Mouse (Mus musculus): ENCODE results near the gene Ipo5. TPM values are rescaled to one million over a fixed set of nuclear protein-coding genes. Genes with fewer than 3 reads are reported as not detected.
A peak's percentile ranks its signal among the peaks of the same experiment; 100 is the strongest.

The Ipo5 gene
- 10 to 100 TPM; 67.4 to 77.9 TPM for total RNA-seq (2021)
- long read RNA-seq, experiment 1, full-length matches to known transcripts, result 13 of 30 reads
- long read RNA-seq, experiment 1, partial matches to known transcripts, result 15 of 30 reads
- long read RNA-seq, experiment 1, other reads (novel, unspliced or antisense), result 2 of 30 reads
- long read RNA-seq, experiment 2, full-length matches to known transcripts, result 12 of 20 reads
- long read RNA-seq, experiment 2, partial matches to known transcripts, result 5 of 20 reads
- long read RNA-seq, experiment 2, other reads (novel, unspliced or antisense), result 3 of 20 reads

GRCm38 (mm10) chr14:120910733-120911324 lies at the start of gene Ipo5:
Gene Ipo5, plus strand, starts transcription at chr14:120911224.
- DNase-seq, result peak; percentile 98

GRCm38 (mm10) chr14:120863205-120863604 lies 47.8 kb upstream of the Ipo5 start:
- no peak for DNase-seq

- DNase-seq, result no peak
These were observed 46.1 kb upstream of the Ipo5 start for GRCm38 (mm10) chr14:120864896-120865295.

GRCm38 (mm10) chr14:120866573-120866972 lies 44.5 kb upstream of the Ipo5 start:
- DNase-seq, result no peak

- no peak for DNase-seq
These were observed 43.9 kb upstream of the Ipo5 start for GRCm38 (mm10) chr14:120867121-120867520.

GRCm38 (mm10) chr14:120868494-120868893 lies 42.5 kb upstream of the Ipo5 start:
- DNase-seq, result peak; percentile 66

GRCm38 (mm10) chr14:120870736-120871135 lies 40.3 kb upstream of the Ipo5 start:
- no peak for DNase-seq

- no peak for DNase-seq
These were observed 36.6 kb upstream of the Ipo5 start for GRCm38 (mm10) chr14:120874397-120874796.

GRCm38 (mm10) chr14:120875144-120875543 lies 35.9 kb upstream of the Ipo5 start:
- DNase-seq, result peak; percentile 43

GRCm38 (mm10) chr14:120875811-120876388 lies 35.1 kb upstream of the Ipo5 start:
- no peak for DNase-seq

GRCm38 (mm10) chr14:120877147-120877546 lies 33.9 kb upstream of the Ipo5 start:
- no peak for DNase-seq

GRCm38 (mm10) chr14:120879026-120879425 lies 32.0 kb upstream of the Ipo5 start:
- DNase-seq, result no peak

GRCm38 (mm10) chr14:120880601-120881000 lies 30.4 kb upstream of the Ipo5 start:
- no peak for DNase-seq

GRCm38 (mm10) chr14:120881054-120881453 lies 30.0 kb upstream of the Ipo5 start:
- no peak for DNase-seq

GRCm38 (mm10) chr14:120888681-120889080 lies 22.3 kb upstream of the Ipo5 start:
- no peak for DNase-seq

GRCm38 (mm10) chr14:120892369-120892768 lies 18.7 kb upstream of the Ipo5 start:
- no peak for DNase-seq

- DNase-seq, result no peak
These were observed 14.4 kb upstream of the Ipo5 start for GRCm38 (mm10) chr14:120896613-120897012.

GRCm38 (mm10) chr14:120898876-120899275 lies 12.1 kb upstream of the Ipo5 start:
- no peak for DNase-seq

- peak; percentile 89 for DNase-seq
These were observed 1.6 kb upstream of the Ipo5 start for GRCm38 (mm10) chr14:120909396-120909795.

- DNase-seq, result peak; percentile 68
These were observed 704 bp upstream of the Ipo5 start for GRCm38 (mm10) chr14:120910320-120910719.

GRCm38 (mm10) chr14:120911388-120911901 lies 421 bp downstream of the Ipo5 start:
- peak; percentile 59 for DNase-seq

- no peak for DNase-seq
These were observed 1.2 kb downstream of the Ipo5 start for GRCm38 (mm10) chr14:120912090-120912710.

- DNase-seq, result no peak
These were observed 1.9 kb downstream of the Ipo5 start for GRCm38 (mm10) chr14:120912916-120913315.

Measured in adrenal gland, postnatal 10 days (tissue).